Comparison of ENCODE assay signal across 13 mouse cellular contexts in the genomic region with DNA sequence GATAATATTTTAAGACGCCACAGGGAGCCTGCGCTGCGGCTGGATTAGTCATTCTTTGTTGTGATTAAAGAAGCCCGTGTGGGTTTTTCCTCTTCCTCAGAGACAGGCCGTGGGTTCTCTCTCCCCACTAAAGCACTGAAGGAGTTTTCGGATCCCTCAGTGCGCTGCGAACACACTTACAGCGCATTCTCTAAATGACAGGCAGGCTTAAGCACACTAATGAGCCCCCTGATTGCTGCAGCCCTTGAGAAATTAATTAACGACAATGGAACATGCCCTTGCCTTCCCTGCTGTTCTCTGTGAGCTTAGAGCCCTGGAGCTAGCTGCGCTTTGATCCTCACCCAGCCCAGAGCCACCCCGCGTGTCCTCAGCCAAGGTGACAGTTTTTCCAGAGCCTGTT.
DNase-seq lines count a peak whose midpoint lies in the region; ATAC-seq and TF ChIP-seq lines count a peak whose summit lies in the region.
"Had no signal": no experiment of that assay in that cellular context is flagged by ENCODE, and none has a peak within 500 bp of the region (broad histone marks: within the 10 kb centered on the region; RNA-seq: fewer than 3 reads in every experiment).

No protein-coding gene starts in this region.

- TF ChIP-seq CTCF in lung, embryonic 14.5 days (IDR thresholded peaks at IDR 0.05; ENCODE audit: low read depth): no peak
- no peak for TF ChIP-seq CTCF in lung, postnatal 0 days (IDR thresholded peaks at IDR 0.05)
- no peak for TF ChIP-seq CTCF in hindbrain, postnatal 0 days (IDR thresholded peaks at IDR 0.05; ENCODE audit: low read depth)

- DNase-seq in lung, embryonic 14.5 days: no peak
- no peak for DNase-seq in lung, postnatal 0 days (ENCODE audit: low spot score)
- peak; percentile 43 for DNase-seq in hindbrain, postnatal 0 days (ENCODE audit: low spot score)
- DNase-seq in gastrocnemius, postnatal 10 days: no peak
- DNase-seq in cerebellum, postnatal 10 days: no peak
- DNase-seq in urinary bladder, postnatal 10 days (ENCODE audit: low spot score): no peak
- DNase-seq: cerebellum, postnatal 36 days; kidney, adult 11 months; layer of hippocampus, postnatal 36 days; lung, postnatal 36 days; thymus, postnatal 36 days had no signal

- H3K27me3 ChIP-seq in lung, embryonic 14.5 days (ENCODE audit: insufficient read depth, low read length): no peaks in the 10 kb centered on the region
- no peaks in the 10 kb centered on the region for H3K27me3 ChIP-seq in lung, postnatal 0 days (replicated peaks; ENCODE audit: insufficient read depth, low read length)
- H3K27me3 ChIP-seq in embryonic facial prominence, embryonic 15.5 days: no peaks in the 10 kb centered on the region
- H3K27me3 ChIP-seq in hindbrain, postnatal 0 days (ENCODE audit: insufficient read depth, low read length): no peaks in the 10 kb centered on the region
- peaks cover 13% of the 10 kb centered on the region; the same call in 1 of the 2 replicates for H3K27me3 ChIP-seq in neural tube, embryonic 13.5 days

- H3K9ac ChIP-seq in lung, embryonic 14.5 days: no peak overlapping the region
- no peak overlapping the region for H3K9ac ChIP-seq in lung, postnatal 0 days (replicated peaks; ENCODE audit: low read depth)
- H3K9ac ChIP-seq in embryonic facial prominence, embryonic 15.5 days: no peak overlapping the region
- H3K9ac ChIP-seq in hindbrain, postnatal 0 days (replicated peaks; ENCODE audit: low read length): no peak overlapping the region; the same call in 1 of the 2 replicates
- H3K9ac ChIP-seq in neural tube, embryonic 13.5 days: peak overlapping the region; percentile 49

- H3K27ac ChIP-seq in lung, embryonic 14.5 days (ENCODE audit: low read depth): no peak overlapping the region
- no peak overlapping the region for H3K27ac ChIP-seq in lung, postnatal 0 days (ENCODE audit: low read length)
- no peak overlapping the region for H3K27ac ChIP-seq in embryonic facial prominence, embryonic 15.5 days (replicated peaks)
- 0 out of 2 replicates have a peak overlapping the region, but pooled peaks have one; percentile 7 for H3K27ac ChIP-seq in hindbrain, postnatal 0 days
- H3K27ac ChIP-seq in neural tube, embryonic 13.5 days (replicated peaks): peak overlapping the region; percentile 68

- no peaks in the 10 kb centered on the region for H3K4me1 ChIP-seq in lung, embryonic 14.5 days (ENCODE audit: insufficient read depth)
- no peaks in the 10 kb centered on the region for H3K4me1 ChIP-seq in lung, postnatal 0 days (ENCODE audit: insufficient read depth, low read depth, low read length)
- H3K4me1 ChIP-seq in embryonic facial prominence, embryonic 15.5 days: peaks cover 9% of the 10 kb centered on the region
- H3K4me1 ChIP-seq in hindbrain, postnatal 0 days (ENCODE audit: insufficient read depth, low read length): 0 out of 2 replicates have a peak, but pooled peaks cover 4% of the 10 kb centered on the region
- peaks cover 22% of the 10 kb centered on the region for H3K4me1 ChIP-seq in neural tube, embryonic 13.5 days (replicated peaks)

- ATAC-seq in lung, embryonic 14.5 days (ENCODE audit: insufficient read depth): peak; percentile 11; the same call in 1 of the 2 replicates
- ATAC-seq in lung, postnatal 0 days: no peak
- ATAC-seq in embryonic facial prominence, embryonic 15.5 days (ENCODE audit: insufficient number of reproducible peaks, low FRiP score, low TSS enrichment, low read depth): no peak
- peak; percentile 30; the same call in 1 of the 2 replicates for ATAC-seq in hindbrain, postnatal 0 days
- peak; percentile 71 for ATAC-seq in neural tube, embryonic 13.5 days (ENCODE audit: low read depth)

- H3K9me3 ChIP-seq in lung, embryonic 14.5 days (ENCODE audit: low read depth, low read length): no peaks in the 10 kb centered on the region
- no peaks in the 10 kb centered on the region for H3K9me3 ChIP-seq in lung, postnatal 0 days (ENCODE audit: low read length)
- no peaks in the 10 kb centered on the region for H3K9me3 ChIP-seq in embryonic facial prominence, embryonic 15.5 days (replicated peaks)
- H3K9me3 ChIP-seq in hindbrain, postnatal 0 days (ENCODE audit: low read length): no peaks in the 10 kb centered on the region
- no peaks in the 10 kb centered on the region for H3K9me3 ChIP-seq in neural tube, embryonic 13.5 days

- H3K36me3 ChIP-seq in lung, embryonic 14.5 days (ENCODE audit: insufficient read depth): no peaks in the 10 kb centered on the region
- H3K36me3 ChIP-seq in lung, postnatal 0 days (ENCODE audit: insufficient read depth, low read length): no peaks in the 10 kb centered on the region
- no peaks in the 10 kb centered on the region for H3K36me3 ChIP-seq in embryonic facial prominence, embryonic 15.5 days
- no peaks in the 10 kb centered on the region for H3K36me3 ChIP-seq in hindbrain, postnatal 0 days (ENCODE audit: insufficient read depth, low read length)
- H3K36me3 ChIP-seq in neural tube, embryonic 13.5 days: no peaks in the 10 kb centered on the region

- TF ChIP-seq EP300 in lung, postnatal 0 days (IDR thresholded peaks at IDR 0.05): no peak

- no peak overlapping the region for H3K4me3 ChIP-seq in lung, embryonic 14.5 days (ENCODE audit: low read depth, low read length)
- H3K4me3 ChIP-seq in lung, postnatal 0 days (ENCODE audit: low read depth, low read length): no peak overlapping the region
- no peak overlapping the region for H3K4me3 ChIP-seq in embryonic facial prominence, embryonic 15.5 days (replicated peaks)
- no peak overlapping the region for H3K4me3 ChIP-seq in hindbrain, postnatal 0 days (ENCODE audit: low read length)
- no peak overlapping the region for H3K4me3 ChIP-seq in neural tube, embryonic 13.5 days

- no peak overlapping the region for H3K4me2 ChIP-seq in lung, embryonic 14.5 days
- H3K4me2 ChIP-seq in lung, postnatal 0 days (replicated peaks; ENCODE audit: low read depth, low read length): no peak overlapping the region
- peak overlapping the region; percentile 26 for H3K4me2 ChIP-seq in embryonic facial prominence, embryonic 15.5 days (replicated peaks)
- H3K4me2 ChIP-seq in hindbrain, postnatal 0 days (ENCODE audit: low read depth, low read length): peak overlapping the region; percentile 44
- H3K4me2 ChIP-seq in neural tube, embryonic 13.5 days: peak overlapping the region; percentile 39

- WGBS in lung, embryonic 14.5 days: 42% methylated on average over 13 of the region's 13 CpGs
- WGBS in lung, postnatal 0 days: 60% methylated on average over 13 of the region's 13 CpGs
- WGBS in embryonic facial prominence, embryonic 15.5 days: 25% methylated on average over 13 of the region's 13 CpGs
- 18% methylated on average over 13 of the region's 13 CpGs for WGBS in hindbrain, postnatal 0 days
- WGBS in neural tube, embryonic 13.5 days: 19% methylated on average over 13 of the region's 13 CpGs

Comparison
In these comparisons a context has a peak if more than half of its experiments do, and no peak if none do; other contexts are left out.
1. ATAC-seq: peak in lung, embryonic 14.5 days (single experiment), hindbrain, postnatal 0 days (single experiment) and neural tube, embryonic 13.5 days (single experiment); none in lung, postnatal 0 days (single experiment) and embryonic facial prominence, embryonic 15.5 days (single experiment).
2. H3K27ac ChIP-seq: peak in hindbrain, postnatal 0 days (single experiment) and neural tube, embryonic 13.5 days (single experiment); none in lung, embryonic 14.5 days (single experiment), lung, postnatal 0 days (single experiment) and embryonic facial prominence, embryonic 15.5 days (single experiment).
3. H3K4me2 ChIP-seq: peak in embryonic facial prominence, embryonic 15.5 days (single experiment), hindbrain, postnatal 0 days (single experiment) and neural tube, embryonic 13.5 days (single experiment); none in lung, embryonic 14.5 days (single experiment) and lung, postnatal 0 days (single experiment).